In genomic region chr13:32047980-32048959, GRCm38 (mm10) we compare ENCODE assay signal across 20 mouse cellular contexts.
DNase-seq lines count a peak whose midpoint lies in the region; ATAC-seq lines count a peak whose summit lies in the region.
"Had no signal": no experiment of that assay in that cellular context is flagged by ENCODE, and none has a peak within 500 bp of the region (broad histone marks: within the 10 kb centered on the region; RNA-seq: fewer than 3 reads in every experiment).

No protein-coding gene starts in this region.

- peaks cover 13% of the 10 kb centered on the region for H3K4me1 ChIP-seq in heart, embryonic 13.5 days
- peaks cover 10% of the 10 kb centered on the region for H3K4me1 ChIP-seq in lung, embryonic 15.5 days
- no peaks in the 10 kb centered on the region for H3K4me1 ChIP-seq in embryonic facial prominence, embryonic 14.5 days (ENCODE audit: control insufficient read depth, insufficient read depth, low read length)
- H3K4me1 ChIP-seq in stomach, embryonic 14.5 days (ENCODE audit: control insufficient read depth, insufficient read depth, low read length), result peaks cover 1% of the 10 kb centered on the region; the same call in 1 of the 2 replicates
- H3K4me1 ChIP-seq: liver, embryonic 15.5 days had no signal

- no peaks in the 10 kb centered on the region for H3K9me3 ChIP-seq in heart, embryonic 13.5 days
- no peaks in the 10 kb centered on the region for H3K9me3 ChIP-seq in lung, embryonic 15.5 days
- no peaks in the 10 kb centered on the region for H3K9me3 ChIP-seq in embryonic facial prominence, embryonic 14.5 days (ENCODE audit: control insufficient read depth, low read length)
- H3K9me3 ChIP-seq in stomach, embryonic 14.5 days (ENCODE audit: control insufficient read depth, low read depth, low read length), result no peaks in the 10 kb centered on the region
- H3K9me3 ChIP-seq: liver, embryonic 15.5 days had no signal

- no peak overlapping the region for H3K9ac ChIP-seq in heart, embryonic 13.5 days
- no peak overlapping the region for H3K9ac ChIP-seq in lung, embryonic 15.5 days
- no peak overlapping the region for H3K9ac ChIP-seq in embryonic facial prominence, embryonic 14.5 days (ENCODE audit: low read depth, low read length)
- no peak overlapping the region for H3K9ac ChIP-seq in stomach, embryonic 14.5 days (replicated peaks; ENCODE audit: low read depth, low read length)
- H3K9ac ChIP-seq: liver, embryonic 15.5 days had no signal

- no peak for DNase-seq in heart, adult 8-10 months (ENCODE audit: low spot score)
- DNase-seq in lung, adult 18-20 months, result no peak
- DNase-seq in embryonic facial prominence, embryonic 14.5 days (ENCODE audit: low spot score), result peak; percentile 57
- no peak for DNase-seq in adrenal gland, postnatal 14 days
- no peak for DNase-seq in ovary, adult 18-20 months (ENCODE audit: low spot score)
- DNase-seq: adrenal gland, postnatal 36 days; B cell, adult 2 months; cerebellum, adult 18-20 months; cerebellum, postnatal 25 days; gastrocnemius, postnatal 25 days; kidney, adult 11 months; kidney, postnatal 14 days; lung, postnatal 4 days; right cerebral cortex, adult 18-20 months; thymus, postnatal 4 days had no signal

- ATAC-seq in heart, embryonic 13.5 days (ENCODE audit: extremely low read depth, insufficient number of reproducible peaks, low FRiP score, low TSS enrichment), result no peak
- peak; percentile 73 for ATAC-seq in lung, embryonic 15.5 days (ENCODE audit: borderline replicate concordance, extremely low read depth, low FRiP score, low TSS enrichment)
- peak; percentile 47; the same call in 1 of the 2 replicates for ATAC-seq in embryonic facial prominence, embryonic 14.5 days (ENCODE audit: low read depth)
- ATAC-seq in stomach, embryonic 14.5 days (ENCODE audit: insufficient number of reproducible peaks, insufficient read depth, low FRiP score, low read depth), result peak; percentile 61
- ATAC-seq: forebrain, embryonic 16.5 days had no signal

- H3K4me2 ChIP-seq in heart, embryonic 13.5 days, result no peak overlapping the region
- H3K4me2 ChIP-seq in lung, embryonic 15.5 days, result no peak overlapping the region
- no peak overlapping the region for H3K4me2 ChIP-seq in embryonic facial prominence, embryonic 14.5 days (ENCODE audit: low read depth, low read length)
- H3K4me2 ChIP-seq in stomach, embryonic 14.5 days (replicated peaks; ENCODE audit: low read depth, low read length), result no peak overlapping the region
- H3K4me2 ChIP-seq: liver, embryonic 15.5 days had no signal

- no peaks in the 10 kb centered on the region for H3K36me3 ChIP-seq in heart, embryonic 13.5 days
- H3K36me3 ChIP-seq in lung, embryonic 15.5 days, result no peaks in the 10 kb centered on the region
- no peaks in the 10 kb centered on the region for H3K36me3 ChIP-seq in embryonic facial prominence, embryonic 14.5 days (ENCODE audit: control insufficient read depth, insufficient read depth, low read length)
- no peaks in the 10 kb centered on the region for H3K36me3 ChIP-seq in stomach, embryonic 14.5 days (ENCODE audit: control insufficient read depth, insufficient read depth, low read length)
- H3K36me3 ChIP-seq: liver, embryonic 15.5 days had no signal

- no peaks in the 10 kb centered on the region for H3K27me3 ChIP-seq in heart, embryonic 13.5 days (replicated peaks)
- H3K27me3 ChIP-seq in lung, embryonic 15.5 days, result peaks cover 43% of the 10 kb centered on the region
- no peaks in the 10 kb centered on the region for H3K27me3 ChIP-seq in embryonic facial prominence, embryonic 14.5 days (replicated peaks; ENCODE audit: control insufficient read depth, insufficient read depth, low read length)
- H3K27me3 ChIP-seq in stomach, embryonic 14.5 days (ENCODE audit: control insufficient read depth, insufficient read depth, low read length), result no peaks in the 10 kb centered on the region
- H3K27me3 ChIP-seq: liver, embryonic 15.5 days had no signal

- H3K27ac ChIP-seq in heart, embryonic 13.5 days (replicated peaks), result peak overlapping the region; percentile 6; the same call in 1 of the 2 replicates
- H3K27ac ChIP-seq in lung, embryonic 15.5 days, result peak overlapping the region; percentile 73
- no peak overlapping the region for H3K27ac ChIP-seq in embryonic facial prominence, embryonic 14.5 days (replicated peaks; ENCODE audit: low read depth, low read length)
- peak overlapping the region; percentile 21; the same call in 1 of the 2 replicates for H3K27ac ChIP-seq in stomach, embryonic 14.5 days (ENCODE audit: low read length)
- H3K27ac ChIP-seq: liver, embryonic 15.5 days had no signal

- WGBS in heart, embryonic 13.5 days, result 52% methylated on average over 6 of the region's 6 CpGs
- WGBS in lung, embryonic 15.5 days, result 24% methylated on average over 6 of the region's 6 CpGs
- WGBS in embryonic facial prominence, embryonic 14.5 days, result 38% methylated on average over 6 of the region's 6 CpGs
- 35% methylated on average over 6 of the region's 6 CpGs for WGBS in stomach, embryonic 14.5 days

- H3K4me3 ChIP-seq in heart, embryonic 13.5 days, result no peak overlapping the region
- H3K4me3 ChIP-seq in lung, embryonic 15.5 days, result no peak overlapping the region
- H3K4me3 ChIP-seq in embryonic facial prominence, embryonic 14.5 days (ENCODE audit: low read depth, low read length), result no peak overlapping the region
- no peak overlapping the region for H3K4me3 ChIP-seq in stomach, embryonic 14.5 days (ENCODE audit: low read depth, low read length)
- H3K4me3 ChIP-seq: liver, embryonic 15.5 days had no signal
